Mouse (Mus musculus): ENCODE measurements around the gene Lgals4.

Lgals4 gene

DNA sequence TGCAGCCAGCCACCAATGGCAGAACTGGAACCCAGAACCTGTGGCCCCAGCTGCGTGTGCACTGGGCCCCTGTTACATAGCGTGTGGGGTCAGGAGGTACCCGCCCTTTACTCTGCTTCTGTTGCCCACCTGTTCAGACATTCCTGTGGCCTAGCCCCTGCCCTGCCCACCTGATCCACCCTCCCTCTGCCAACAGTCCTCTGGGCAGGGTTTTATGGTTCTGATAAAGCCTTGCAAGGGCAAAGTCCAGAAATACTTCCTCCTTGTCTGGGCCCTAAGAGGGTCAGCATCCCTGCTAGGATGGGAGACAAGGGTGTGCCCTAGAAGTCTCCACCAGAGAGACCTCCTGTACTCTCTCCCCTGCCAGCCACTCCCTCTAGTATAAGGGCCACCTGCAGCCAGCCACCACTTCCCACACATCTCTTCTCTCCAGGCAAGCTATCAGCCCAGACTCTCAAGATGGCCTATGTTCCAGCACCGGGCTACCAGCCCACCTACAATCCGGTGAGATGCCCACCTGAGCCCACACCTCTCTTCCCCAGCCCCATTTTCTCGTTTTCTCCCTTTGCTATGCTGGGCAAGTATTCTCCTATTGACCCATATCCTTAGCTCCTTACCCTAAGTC lies at the start of gene Lgals4:
Gene Lgals4, plus strand, starts transcription at position 132 of the 625 bp plus-strand sequence.
- in situ Hi-C loops (cut with MboI; ENCODE audit: low sequenced_read_pairs) = no loop called here

DNA sequence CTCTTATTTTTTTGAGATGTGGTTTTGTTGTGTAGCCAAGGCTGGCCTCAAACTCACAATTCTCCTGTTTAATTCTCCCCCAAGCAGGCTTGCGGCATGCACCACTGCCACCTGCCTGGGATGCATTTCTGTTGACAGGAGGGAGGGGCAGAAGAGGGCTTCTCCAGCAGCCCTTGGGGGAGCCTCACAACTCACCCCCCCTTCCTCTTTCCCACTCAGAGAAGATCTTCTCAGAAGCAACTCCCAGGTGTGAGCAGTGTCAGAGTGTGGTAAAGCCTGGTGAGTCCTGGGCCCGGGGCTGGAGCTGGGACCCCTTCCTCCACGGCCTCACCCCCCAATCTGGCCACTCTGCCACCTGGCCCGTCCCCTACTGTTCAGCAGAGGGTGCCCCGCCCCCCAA lies 48.5 kb upstream of the Lgals4 start:
- in situ Hi-C loops (cut with MboI; ENCODE audit: low sequenced_read_pairs) = no loop called here

DNA sequence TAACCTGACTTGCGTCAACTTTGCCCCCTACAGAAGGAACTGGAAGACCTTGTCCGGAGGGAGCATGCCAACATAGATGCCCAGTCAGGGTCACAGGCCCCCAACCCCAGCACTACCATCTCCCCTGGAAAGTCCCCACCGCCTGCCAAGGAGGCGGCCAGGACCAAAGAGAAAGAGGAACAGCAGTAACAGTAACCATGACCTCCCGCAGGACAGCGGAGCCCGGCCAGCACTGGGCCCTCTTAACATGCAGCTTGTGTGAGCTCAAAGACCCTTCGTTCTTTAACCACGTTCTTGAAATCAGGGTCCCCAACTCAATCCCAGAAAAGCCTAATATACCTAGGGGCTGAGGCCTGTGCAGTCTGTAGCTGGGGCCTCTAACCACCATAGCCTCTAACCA lies 45.8 kb upstream of the Lgals4 start:
- in situ Hi-C loops (cut with MboI; ENCODE audit: low sequenced_read_pairs) = no loop called here

DNA sequence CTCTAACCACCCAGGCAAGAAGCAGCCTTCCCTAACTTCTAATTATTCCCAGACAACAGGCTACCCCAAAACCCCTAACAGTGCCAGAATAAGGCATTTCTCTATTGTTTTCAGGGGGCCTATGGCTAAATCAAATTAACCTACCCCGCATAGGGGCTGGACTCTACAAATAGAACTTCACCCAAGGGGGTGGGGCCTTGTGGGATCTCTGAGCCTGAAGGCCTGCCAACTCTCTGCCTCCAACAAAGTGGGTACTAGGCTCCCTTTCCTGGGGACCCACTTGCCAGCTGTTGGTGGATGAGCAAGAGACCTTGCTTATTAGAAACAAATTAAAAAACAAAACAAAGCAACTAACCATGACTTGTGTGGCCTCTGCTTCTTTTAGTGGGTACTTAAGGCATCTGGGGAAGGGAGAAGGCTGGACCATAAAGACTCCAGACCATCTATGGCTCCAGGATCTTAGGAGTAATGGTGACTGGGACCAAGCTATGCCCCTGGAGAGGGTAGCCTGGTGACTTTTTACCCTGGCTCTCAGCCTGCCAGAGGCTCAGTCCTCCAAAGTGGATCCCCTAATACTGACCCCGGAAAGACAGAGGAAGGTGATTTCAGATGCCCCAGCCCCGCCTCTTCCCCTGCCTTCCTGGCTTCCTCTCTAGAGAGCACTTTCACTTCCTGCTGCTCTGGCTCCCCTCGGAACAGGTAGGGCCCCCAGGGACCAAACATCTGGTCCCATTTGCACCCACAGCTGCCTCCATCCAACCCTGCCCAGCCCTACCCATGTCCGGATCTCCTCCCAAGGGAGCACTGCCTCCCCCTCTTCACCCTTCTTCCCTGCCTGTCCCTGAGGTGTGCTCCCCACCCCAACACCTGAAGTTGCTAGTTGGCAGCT lies 45.1 kb upstream of the Lgals4 start, which contains the start of gene Rinl:
Gene Rinl, plus strand, starts transcription at position 663 of the 889 bp plus-strand sequence.
- in situ Hi-C loops (cut with MboI; ENCODE audit: low sequenced_read_pairs) = no loop called here

DNA sequence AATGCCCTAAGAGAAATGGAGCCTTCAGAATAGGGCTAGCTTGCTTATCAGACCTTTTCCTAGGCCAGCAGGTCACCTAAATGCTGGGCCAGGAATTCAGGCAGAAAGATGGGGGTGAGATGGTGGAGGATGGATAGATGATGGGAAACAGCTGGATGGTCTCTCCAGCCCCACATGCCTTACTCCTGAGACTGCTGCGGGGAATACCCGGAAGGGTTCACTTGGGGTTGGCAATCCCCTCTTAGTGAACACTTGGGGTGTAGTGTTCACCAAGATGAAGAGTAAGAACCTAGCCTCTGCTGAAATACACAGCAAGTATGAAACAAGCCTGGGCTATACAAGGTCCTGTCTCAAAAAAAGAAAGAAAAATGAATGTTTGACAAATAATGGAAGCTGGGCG lies 44.4 kb upstream of the Lgals4 start:
- in situ Hi-C loops (cut with MboI; ENCODE audit: low sequenced_read_pairs) = no loop called here

DNA sequence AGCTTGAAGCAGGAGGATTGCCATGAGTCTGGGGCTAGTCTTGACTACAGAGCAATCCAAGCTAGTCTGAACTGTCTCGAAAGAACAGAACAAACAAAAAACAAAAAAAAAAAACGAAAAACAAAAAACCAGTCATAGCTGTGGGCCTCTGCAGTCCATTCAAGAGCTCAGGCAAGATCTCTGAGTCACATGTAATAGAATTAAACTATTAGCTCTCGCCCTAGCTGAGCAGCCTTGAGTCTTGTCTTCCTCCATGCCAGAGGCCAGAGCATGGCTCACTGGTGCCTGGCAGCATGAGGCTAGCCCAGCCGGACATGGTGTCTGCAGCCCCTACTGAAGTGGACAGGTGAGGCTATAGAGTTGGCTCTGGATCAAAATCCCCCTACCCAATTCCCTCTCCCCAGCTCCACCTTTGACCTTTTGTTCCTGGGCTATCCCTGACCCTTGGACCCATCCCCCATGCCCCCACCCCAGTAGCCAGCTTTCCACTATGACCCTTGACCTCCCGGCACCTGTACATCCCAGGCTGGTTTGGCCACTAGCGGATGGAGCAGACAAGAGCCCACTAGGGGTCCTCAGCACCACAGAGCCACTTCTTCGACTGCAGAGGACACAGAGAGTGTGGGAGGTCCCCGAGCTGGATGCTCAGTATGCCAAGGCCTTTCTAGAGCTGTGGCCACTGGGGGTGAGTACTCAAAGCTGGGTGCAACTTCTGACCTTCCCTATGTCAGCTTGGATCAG lies 43.4 kb upstream of the Lgals4 start:
- in situ Hi-C loops (cut with MboI; ENCODE audit: low sequenced_read_pairs) = no loop called here

DNA sequence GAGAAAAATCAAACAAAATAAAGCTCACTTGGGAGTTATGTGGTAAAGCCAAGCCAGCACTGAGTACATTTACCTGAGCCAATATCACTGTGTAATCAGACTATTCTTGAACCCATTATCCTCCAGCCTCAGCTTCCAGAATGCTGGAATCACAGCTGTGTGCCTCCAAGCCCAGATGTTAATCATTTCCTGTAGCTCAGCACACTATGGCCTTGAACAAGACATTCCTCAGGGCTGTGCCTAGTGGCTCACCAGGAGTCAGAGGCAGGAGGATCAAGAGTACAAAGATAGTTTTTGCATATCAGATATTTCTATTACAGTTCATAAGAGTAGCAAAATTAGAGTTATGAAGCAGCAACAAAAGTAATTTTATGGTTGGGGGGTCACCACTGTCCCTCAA lies 41.9 kb upstream of the Lgals4 start:
- in situ Hi-C loops (cut with MboI; ENCODE audit: low sequenced_read_pairs) = no loop called here

DNA sequence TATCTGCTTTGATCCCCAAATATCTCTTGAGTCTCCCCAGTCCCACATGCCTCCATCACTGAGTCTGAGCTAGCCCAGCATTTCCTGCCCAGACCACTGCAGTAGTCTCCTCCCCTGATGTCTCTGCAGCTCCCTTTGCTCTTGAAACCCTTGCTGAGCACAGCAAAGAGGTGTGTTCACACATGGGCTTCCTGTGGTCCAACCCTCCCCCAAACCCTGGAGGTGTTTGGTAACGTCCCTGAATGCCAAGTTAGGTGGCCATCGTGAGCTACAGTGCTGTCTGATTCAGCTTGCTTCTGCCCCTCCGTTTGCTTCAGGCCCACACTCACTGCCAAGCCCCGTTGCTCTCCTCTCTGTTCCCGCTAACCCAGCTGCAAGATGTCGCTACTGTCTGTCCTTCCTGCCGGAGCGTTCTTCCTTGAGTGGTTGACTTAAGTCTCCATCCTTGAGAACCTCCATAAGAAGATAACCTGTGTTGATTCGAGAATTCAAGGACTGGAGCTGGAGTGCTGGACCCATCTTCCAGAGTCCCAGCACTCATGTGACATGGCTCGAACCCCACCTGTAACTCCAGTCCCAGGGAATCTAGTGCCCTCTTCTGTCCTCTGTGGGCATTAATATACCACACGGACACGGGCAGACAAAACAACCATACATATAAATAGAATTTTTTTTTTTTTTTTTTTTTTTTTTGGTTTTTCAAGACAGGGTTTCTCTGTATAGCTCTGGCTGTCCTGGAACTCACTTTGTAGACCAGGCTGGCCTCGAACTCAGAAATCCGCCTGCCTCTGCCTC lies 41.1 kb upstream of the Lgals4 start:
- in situ Hi-C loops (cut with MboI; ENCODE audit: low sequenced_read_pairs) = no loop called here

DNA sequence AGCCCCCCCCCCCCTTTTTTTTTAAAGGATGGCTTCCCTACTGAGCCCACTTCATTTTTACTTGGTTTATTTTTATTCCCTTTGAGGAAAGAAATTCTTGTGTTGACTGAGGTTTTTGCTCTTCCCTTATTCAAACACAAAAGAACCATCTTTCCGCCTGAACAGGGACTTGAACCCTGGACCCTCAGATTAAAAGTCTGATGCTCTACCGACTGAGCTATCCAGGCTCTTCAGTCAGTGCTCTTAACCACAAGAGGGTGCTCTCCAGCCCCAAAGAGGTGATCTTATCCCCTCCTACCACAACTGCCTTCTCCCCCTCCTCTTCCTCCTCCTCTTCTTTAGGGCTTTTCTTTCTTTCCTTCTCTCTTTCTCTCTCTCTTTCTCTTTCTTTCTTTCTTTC lies 39.8 kb upstream of the Lgals4 start:
- in situ Hi-C loops (cut with MboI; ENCODE audit: low sequenced_read_pairs) = no loop called here

DNA sequence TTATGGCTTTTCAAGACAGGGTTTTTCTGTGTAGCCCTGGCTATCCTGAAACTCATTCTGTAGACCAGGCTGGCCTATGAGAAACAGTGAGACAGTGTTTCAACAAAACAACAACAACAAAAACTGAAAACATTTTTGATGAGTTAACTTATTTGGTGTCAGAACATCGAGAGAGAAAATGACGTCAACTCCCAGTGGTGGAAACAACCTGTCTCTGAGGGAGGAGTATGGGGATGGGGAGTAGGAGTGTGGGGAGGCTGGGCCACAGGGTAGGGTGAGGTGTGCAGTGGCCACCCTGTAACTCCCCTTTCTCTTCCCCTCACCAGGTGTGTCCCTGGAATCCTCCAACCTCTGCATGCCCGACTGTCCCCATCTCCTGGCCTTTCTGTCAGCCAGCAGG lies 39.2 kb upstream of the Lgals4 start:
- in situ Hi-C loops (cut with MboI; ENCODE audit: low sequenced_read_pairs) = no loop called here

DNA sequence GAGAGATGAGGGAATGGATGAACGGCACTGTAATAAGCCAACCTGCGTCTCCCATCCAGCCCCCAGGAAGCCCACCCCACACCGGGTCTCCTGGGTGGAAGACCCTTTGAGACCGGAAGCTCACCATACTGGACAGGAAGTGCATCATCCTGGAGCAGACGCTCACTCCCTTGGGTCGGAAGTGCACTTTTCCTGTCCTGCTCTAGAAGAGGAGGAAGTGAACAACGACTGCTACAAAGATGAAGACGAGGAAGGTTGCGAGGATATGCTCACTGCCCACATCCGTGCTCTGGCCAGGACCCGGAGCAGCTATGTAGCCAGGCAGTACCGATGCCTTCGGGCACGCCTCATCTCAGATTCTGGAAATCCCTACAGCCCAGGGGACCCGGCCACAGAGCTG lies 37.8 kb upstream of the Lgals4 start:
- in situ Hi-C loops (cut with MboI; ENCODE audit: low sequenced_read_pairs) = no loop called here

DNA sequence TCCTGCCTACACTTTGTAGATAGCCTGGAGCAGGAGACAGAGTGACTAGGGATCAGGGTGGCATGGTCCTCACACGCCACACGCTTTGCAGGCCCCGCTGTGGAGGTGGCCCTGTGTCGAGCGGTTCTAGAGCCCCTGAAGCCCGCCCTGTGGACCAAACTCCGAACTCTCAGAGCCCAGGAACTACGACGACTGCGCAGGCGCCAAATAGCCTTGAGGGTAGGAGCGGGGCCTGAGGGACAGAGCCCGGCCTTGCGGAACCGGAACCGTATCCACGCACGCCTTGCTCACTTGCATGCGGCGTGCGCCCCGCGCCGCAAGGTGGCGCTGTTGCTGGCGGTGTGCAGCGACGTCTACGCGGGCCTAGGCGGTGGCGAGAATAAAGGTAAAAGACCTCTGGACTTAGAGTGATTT lies 37.1 kb upstream of the Lgals4 start:
- in situ Hi-C loops (cut with MboI; ENCODE audit: low sequenced_read_pairs) = no loop called here

DNA sequence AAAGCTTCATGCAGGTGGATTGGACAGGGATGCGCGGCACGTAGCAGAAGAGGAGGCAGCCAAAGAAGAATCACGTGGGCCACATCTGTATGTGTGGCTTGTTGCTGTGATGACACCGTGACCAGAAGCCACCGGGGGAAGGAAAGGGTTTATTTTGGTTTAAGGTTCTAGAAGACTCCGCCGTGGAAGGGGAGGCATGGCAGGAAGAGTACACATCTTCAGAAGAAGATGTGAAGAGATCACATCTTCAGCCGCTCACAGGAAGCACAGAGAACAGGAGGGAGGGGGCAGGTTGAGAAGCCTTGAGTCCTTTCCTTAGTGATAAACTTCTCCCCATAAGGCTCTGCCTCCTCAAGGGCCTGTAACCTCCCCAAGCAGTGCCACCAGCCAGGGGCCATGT lies 33.7 kb upstream of the Lgals4 start:
- in situ Hi-C loops (cut with MboI; ENCODE audit: low sequenced_read_pairs) = no loop called here

DNA sequence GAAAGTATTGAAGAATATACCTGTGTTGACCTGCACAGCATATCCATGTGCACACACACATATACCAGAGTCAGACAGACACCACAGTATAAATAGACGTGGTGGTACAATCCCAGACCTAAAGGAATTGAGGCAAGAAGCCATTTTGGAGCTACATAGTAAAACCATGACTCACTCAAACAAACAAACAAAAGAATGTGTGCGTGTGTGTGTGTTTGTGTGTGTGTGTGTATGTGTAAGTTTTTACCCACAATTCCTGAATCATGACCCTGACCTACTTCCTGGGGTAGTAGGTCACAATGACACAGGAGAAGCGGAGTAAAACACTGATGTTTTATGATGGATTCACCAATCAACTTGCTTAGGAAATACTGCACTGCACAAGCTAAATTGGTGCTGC lies 32.2 kb upstream of the Lgals4 start:
- in situ Hi-C loops (cut with MboI; ENCODE audit: low sequenced_read_pairs) = no loop called here

DNA sequence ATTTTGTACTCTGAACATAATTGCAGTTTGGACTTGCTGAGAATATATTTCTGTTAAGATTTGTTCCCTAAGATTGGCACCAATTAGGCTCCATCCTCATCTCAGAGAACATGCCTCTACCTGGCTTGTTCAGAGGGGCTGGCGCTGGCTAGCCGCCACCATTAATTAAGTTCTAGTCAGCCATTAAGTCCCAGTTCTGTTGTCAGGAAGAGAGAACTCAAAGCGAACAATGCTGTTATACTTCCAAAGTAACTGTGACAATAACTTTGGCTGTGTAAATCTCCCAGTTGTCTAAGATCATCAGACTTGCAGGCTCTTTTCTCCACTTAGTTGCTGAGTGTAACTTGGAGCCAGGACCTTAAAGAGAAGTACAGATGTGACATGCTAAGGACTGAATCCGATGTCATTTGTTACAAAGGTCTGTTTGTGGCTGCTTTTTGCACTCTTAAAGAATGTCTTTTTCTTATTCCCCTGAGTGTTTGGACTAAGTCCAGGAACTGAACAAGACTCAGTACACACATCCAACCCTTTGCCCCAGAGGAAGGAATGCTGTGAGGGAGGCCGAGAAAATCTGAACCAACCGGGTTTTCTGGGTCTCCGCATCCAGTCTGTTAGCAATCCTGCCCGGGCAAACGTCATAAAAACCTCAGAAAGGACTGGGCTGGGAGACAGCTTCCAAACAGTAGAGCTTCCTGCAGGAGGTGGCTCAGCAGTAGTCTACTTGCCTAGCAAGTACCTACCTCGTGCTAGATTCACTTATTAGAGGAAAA lies 31.6 kb upstream of the Lgals4 start:
- in situ Hi-C loops (cut with MboI; ENCODE audit: low sequenced_read_pairs) = no loop called here

DNA sequence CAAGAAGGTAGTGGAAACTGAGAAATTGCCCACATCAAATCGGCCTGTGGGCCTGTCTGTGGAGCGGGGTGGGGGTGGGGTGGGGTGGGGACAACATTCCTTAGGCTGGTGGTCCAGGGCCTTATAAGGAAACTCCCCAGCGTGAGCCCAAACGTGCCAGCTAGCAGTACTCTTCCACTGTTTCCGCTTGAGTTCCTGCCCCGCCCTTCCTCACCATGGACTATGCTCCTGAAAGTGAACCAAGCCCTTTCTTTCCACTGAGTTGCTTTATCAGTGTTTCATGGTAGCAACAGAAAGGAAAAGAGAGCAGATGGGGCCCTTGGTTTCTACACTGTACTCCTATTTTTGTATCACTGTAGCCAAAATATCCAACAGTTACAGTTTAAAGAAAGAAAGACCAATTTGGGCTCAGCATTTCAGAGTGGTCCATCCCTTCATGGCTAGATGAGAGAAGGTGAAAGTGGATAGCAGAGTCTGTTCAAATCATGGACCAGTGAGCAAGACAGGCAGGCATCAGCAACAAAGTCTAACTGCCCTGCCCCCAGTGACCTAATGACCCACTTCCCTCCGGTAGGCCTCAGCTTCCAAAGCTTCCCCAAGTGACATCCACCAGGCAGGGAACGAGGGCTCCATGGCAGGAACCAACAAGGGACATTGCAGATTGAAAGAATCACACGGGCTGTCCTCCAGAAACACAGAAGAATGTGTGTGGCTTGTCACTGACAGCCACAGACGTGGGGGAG lies 30.6 kb upstream of the Lgals4 start:
- in situ Hi-C loops (cut with MboI; ENCODE audit: low sequenced_read_pairs) = no loop called here

DNA sequence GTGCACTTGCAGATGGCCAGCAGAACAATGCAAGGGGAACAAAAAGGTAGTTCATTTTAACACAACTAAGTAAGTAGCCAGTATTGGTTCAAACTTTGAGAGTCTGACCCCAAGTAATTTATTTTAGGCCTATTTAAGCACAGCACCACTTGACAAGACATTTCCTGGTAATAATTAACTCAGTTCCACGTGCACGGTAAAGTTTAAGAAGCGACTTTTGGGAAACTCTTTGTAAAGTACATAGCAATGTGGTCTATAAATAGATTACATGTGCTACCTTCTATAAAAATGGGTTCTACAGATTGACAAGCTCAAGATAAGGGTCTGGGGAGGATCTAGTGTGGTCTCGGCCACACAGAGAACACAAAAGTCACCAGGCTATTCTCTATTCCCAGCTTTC lies 29.9 kb upstream of the Lgals4 start:
- in situ Hi-C loops (cut with MboI; ENCODE audit: low sequenced_read_pairs) = no loop called here

DNA sequence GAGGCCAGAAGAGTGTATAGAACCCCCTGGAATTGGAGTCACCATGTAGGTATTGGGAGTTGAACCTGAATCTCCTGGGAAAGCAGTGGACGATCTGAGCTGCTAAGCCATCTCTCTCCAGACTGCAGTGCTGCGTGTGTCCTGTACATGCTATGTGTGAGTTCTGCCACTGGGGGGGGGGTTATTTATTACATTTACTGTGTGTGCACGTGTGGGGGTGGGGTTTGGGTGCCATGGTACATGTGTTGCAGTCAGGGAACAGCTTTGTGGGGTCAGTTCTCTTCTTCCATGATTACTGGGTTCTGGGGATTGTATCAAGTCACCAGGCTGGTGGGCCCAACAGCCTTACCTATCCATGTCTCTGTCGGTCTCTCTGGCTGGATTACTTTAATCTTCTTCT lies 26.8 kb upstream of the Lgals4 start:
- in situ Hi-C loops (cut with MboI; ENCODE audit: low sequenced_read_pairs) = no loop called here

DNA sequence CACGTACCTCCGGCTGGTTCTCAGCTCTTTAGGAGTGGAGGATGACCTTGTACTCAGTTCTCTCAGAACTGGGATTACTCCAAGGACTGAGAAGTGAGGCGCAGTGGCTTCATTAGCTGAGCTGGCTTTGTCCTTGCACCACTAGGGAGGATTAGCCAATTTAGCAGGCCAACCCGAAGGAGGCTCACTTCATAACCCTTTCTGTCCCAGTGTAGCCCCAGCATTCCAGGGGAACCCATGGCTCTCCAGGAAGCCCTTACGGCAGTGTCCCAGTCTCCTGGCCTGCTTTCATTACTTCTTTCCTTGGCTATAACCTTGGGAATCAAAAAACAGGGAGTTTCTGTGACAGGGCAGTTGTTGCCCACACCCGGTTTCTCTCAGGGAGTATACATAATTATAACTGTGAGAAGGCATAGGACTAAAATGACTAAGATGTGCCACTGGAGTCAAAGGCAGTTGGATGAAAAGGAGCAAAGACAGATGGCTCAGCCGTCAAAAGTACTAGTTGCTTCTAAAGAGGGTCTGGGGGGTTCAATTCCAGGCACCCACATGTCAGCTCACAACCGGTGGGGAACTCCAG lies 25.9 kb upstream of the Lgals4 start:
- in situ Hi-C loops (cut with MboI; ENCODE audit: low sequenced_read_pairs) = no loop called here

Data from CH12F3 (cell line).